Mouse (Mus musculus): ENCODE results near the gene Txnip. TPM values are rescaled to one million over a fixed set of nuclear protein-coding genes. Genes with fewer than 3 reads are reported as not detected.
"Not testable (repeated sequence)": the region's sequence is repeated elsewhere in the genome, so short reads cannot be mapped to it uniquely, and the experiment has no call there.

The Txnip gene
- 106 and 121 TPM in 2 replicates for polyA plus RNA-seq (2014; fragmentation: Nextera tagmentation; extraction: Ambion mirVana)

DNA sequence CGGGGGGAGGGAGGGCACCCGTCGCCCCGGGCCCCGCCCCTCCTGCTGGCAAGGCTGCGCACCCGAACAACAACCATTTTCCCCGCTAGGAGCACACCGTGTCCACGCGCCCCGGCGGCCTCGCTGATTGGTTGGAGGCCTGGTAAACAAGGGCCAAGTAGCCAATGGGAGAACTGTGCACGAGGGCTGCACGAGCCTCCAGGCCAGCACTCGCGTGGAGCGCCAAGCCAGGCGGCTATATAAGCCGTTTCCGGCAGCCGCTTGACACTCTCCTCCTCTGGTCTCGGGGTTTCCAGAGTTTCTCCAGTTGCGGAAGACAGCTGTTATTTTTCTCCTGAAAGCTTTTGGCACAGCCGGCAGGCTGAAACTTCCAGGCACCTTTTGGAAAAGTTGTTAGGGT, at the start of gene Txnip:
Txnip (plus strand) TSS at position 264 of the 400 bp plus-strand sequence.
- H3K4me2 ChIP-seq: peak within 1 kb of the TSS; percentile 90
- H3K27me3 ChIP-seq (ENCODE audit: control insufficient read depth, insufficient read depth, low read length): no peaks in the 10 kb centered on the region
- peaks cover 18% of the 10 kb centered on the region for H3K36me3 ChIP-seq (ENCODE audit: control insufficient read depth, insufficient read depth, low read length)
- peaks cover 31% of the 10 kb centered on the region for H3K4me1 ChIP-seq (ENCODE audit: control insufficient read depth, insufficient read depth, low read length)
- WGBS (ENCODE audit: insufficient replicate concordance): under 1% methylated on average over 25 of the region's 26 CpGs
- no peaks in the 10 kb centered on the region for H3K9me3 ChIP-seq (replicated peaks; ENCODE audit: control insufficient read depth, low read length)
- H3K4me3 ChIP-seq (ENCODE audit: low read depth, low read length): peak within 1 kb of the TSS; percentile 70
- H3K9ac ChIP-seq (ENCODE audit: low read depth, low read length): peak within 1 kb of the TSS; percentile 86
- H3K27ac ChIP-seq (ENCODE audit: low read depth, low read length): peak within 1 kb of the TSS; percentile 94
- ATAC-seq (replicated peaks; ENCODE audit: insufficient number of reproducible peaks, low FRiP score, low TSS enrichment): peak; percentile 99

- H3K27me3 ChIP-seq (ENCODE audit: control insufficient read depth, insufficient read depth, low read length); H3K27ac ChIP-seq (ENCODE audit: low read depth, low read length); ATAC-seq (replicated peaks; ENCODE audit: insufficient number of reproducible peaks, low FRiP score, low TSS enrichment); H3K9me3 ChIP-seq (replicated peaks; ENCODE audit: control insufficient read depth, low read length); H3K4me1 ChIP-seq (ENCODE audit: control insufficient read depth, insufficient read depth, low read length); H3K4me3 ChIP-seq (ENCODE audit: low read depth, low read length); H3K36me3 ChIP-seq (ENCODE audit: control insufficient read depth, insufficient read depth, low read length); H3K4me2 ChIP-seq; H3K9ac ChIP-seq (ENCODE audit: low read depth, low read length): not testable (repeated sequence)
- 95% methylated on average over 7 of the region's 9 CpGs for WGBS (ENCODE audit: insufficient replicate concordance)
These were observed 49.8 kb upstream of the Txnip start for GRCm38 (mm10) chr3:96507966-96508365.

GRCm38 (mm10) chr3:96520171-96520570, 37.6 kb upstream of the Txnip start:
- ATAC-seq (replicated peaks; ENCODE audit: insufficient number of reproducible peaks, low FRiP score, low TSS enrichment): no peak

DNA sequence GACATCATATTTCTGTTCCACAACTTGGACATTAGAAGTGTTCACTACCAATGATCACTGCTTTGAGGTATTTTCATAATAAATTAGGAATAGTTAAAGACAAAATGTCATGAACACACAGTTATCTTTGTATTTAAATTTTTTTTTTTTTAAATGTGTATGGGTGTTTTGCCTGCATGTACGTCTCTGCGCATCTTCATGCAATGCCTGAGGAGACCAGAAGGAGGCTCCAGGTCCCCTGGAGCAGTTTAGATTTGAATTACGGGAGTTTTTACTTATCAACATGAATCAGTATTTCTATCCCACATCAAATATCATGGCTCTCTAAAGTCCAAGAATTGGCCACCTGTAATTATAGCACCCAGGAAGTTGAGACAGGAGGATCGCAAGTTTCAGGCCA, 35.6 kb upstream of the Txnip start:
- H3K4me2 ChIP-seq: no peak overlapping the region

More at GRCm38 (mm10) chr3:96520171-96520570, 37.6 kb upstream of the Txnip start:
- no peak overlapping the region for H3K27ac ChIP-seq (ENCODE audit: low read depth, low read length)
- H3K4me2 ChIP-seq: no peak overlapping the region
- H3K9ac ChIP-seq (ENCODE audit: low read depth, low read length): no peak overlapping the region
- H3K27me3 ChIP-seq (ENCODE audit: control insufficient read depth, insufficient read depth, low read length): no peaks in the 10 kb centered on the region
- H3K9me3 ChIP-seq (replicated peaks; ENCODE audit: control insufficient read depth, low read length): no peaks in the 10 kb centered on the region
- WGBS (ENCODE audit: insufficient replicate concordance): 50% methylated on average over 5 of the region's 5 CpGs
- H3K36me3 ChIP-seq (ENCODE audit: control insufficient read depth, insufficient read depth, low read length): no peaks in the 10 kb centered on the region
- H3K4me1 ChIP-seq (ENCODE audit: control insufficient read depth, insufficient read depth, low read length): peaks cover 8% of the 10 kb centered on the region; the same call in 1 of the 2 replicates
- H3K4me3 ChIP-seq (ENCODE audit: low read depth, low read length): no peak overlapping the region

GRCm38 (mm10) chr3:96524028-96524810, 33.5 kb upstream of the Txnip start:
- peak overlapping the region; percentile 43 for H3K4me2 ChIP-seq
- H3K9ac ChIP-seq (ENCODE audit: low read depth, low read length): no peak overlapping the region
- no peaks in the 10 kb centered on the region for H3K9me3 ChIP-seq (replicated peaks; ENCODE audit: control insufficient read depth, low read length)
- H3K36me3 ChIP-seq (ENCODE audit: control insufficient read depth, insufficient read depth, low read length): no peaks in the 10 kb centered on the region
- peaks cover 19% of the 10 kb centered on the region for H3K4me1 ChIP-seq (ENCODE audit: control insufficient read depth, insufficient read depth, low read length)
- no peak overlapping the region for H3K4me3 ChIP-seq (ENCODE audit: low read depth, low read length)
- ATAC-seq (replicated peaks; ENCODE audit: insufficient number of reproducible peaks, low FRiP score, low TSS enrichment): no peak
- no peak overlapping the region for H3K27ac ChIP-seq (ENCODE audit: low read depth, low read length)
- peaks cover 17% of the 10 kb centered on the region for H3K27me3 ChIP-seq (ENCODE audit: control insufficient read depth, insufficient read depth, low read length)
- 56% methylated on average over 12 of the region's 12 CpGs for WGBS (ENCODE audit: insufficient replicate concordance)

More for the DNA sequence above, 35.6 kb upstream of the Txnip start:
- Histone ChIP-seq H3K36me3 (ENCODE audit: control insufficient read depth, insufficient read depth, low read length) (no peaks in the 10 kb centered on the region), H3K27ac (ENCODE audit: low read depth, low read length) (no peak overlapping the region), H3K9me3 (replicated peaks; ENCODE audit: control insufficient read depth, low read length) (no peaks in the 10 kb centered on the region), H3K27me3 (ENCODE audit: control insufficient read depth, insufficient read depth, low read length) (peaks cover 6% of the 10 kb centered on the region), H3K4me1 (ENCODE audit: control insufficient read depth, insufficient read depth, low read length) (peaks cover 14% of the 10 kb centered on the region), H3K9ac (ENCODE audit: low read depth, low read length) (no peak overlapping the region), H3K4me3 (ENCODE audit: low read depth, low read length) (no peak overlapping the region)
- 59% methylated on average over 4 of the region's 4 CpGs for WGBS (ENCODE audit: insufficient replicate concordance)
- ATAC-seq (replicated peaks; ENCODE audit: insufficient number of reproducible peaks, low FRiP score, low TSS enrichment): no peak

DNA sequence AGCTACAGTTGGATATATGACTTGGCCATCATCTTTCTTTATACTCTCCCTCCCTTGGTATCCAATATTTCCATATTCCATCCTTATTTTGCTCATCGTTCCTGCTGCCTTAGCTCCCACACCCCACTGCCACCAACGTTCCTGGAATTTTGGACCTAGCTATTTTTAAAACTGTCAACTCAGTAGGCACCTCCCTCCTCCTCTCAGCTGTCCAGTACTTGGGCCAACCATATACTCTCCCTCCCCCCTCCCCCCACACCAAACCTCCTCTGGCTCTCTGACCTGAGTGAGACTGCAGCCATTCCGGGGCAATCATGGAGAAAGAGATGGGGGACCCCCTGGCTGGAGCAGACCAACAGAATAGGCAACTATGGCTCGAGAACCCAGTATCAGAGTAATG, 32.8 kb upstream of the Txnip start, which contains the start of gene Hfe2:
Hfe2 (plus strand) TSS at position 259 of the 400 bp plus-strand sequence.
- H3K27me3 ChIP-seq (ENCODE audit: control insufficient read depth, insufficient read depth, low read length): peaks cover 17% of the 10 kb centered on the region
- no peak for ATAC-seq (replicated peaks; ENCODE audit: insufficient number of reproducible peaks, low FRiP score, low TSS enrichment)
- no peak within 1 kb of the TSS for H3K27ac ChIP-seq (ENCODE audit: low read depth, low read length)
- H3K9ac ChIP-seq (ENCODE audit: low read depth, low read length): no peak within 1 kb of the TSS
- H3K36me3 ChIP-seq (ENCODE audit: control insufficient read depth, insufficient read depth, low read length): no peaks in the 10 kb centered on the region
- WGBS (ENCODE audit: insufficient replicate concordance): 50% methylated on average over 4 of the region's 4 CpGs
- peak within 1 kb of the TSS; percentile 43 for H3K4me2 ChIP-seq
- peak within 1 kb of the TSS; percentile 8; the same call in 1 of the 2 replicates for H3K4me3 ChIP-seq (ENCODE audit: low read depth, low read length)
- H3K9me3 ChIP-seq (replicated peaks; ENCODE audit: control insufficient read depth, low read length): no peaks in the 10 kb centered on the region
- H3K4me1 ChIP-seq (ENCODE audit: control insufficient read depth, insufficient read depth, low read length): peaks cover 19% of the 10 kb centered on the region

DNA sequence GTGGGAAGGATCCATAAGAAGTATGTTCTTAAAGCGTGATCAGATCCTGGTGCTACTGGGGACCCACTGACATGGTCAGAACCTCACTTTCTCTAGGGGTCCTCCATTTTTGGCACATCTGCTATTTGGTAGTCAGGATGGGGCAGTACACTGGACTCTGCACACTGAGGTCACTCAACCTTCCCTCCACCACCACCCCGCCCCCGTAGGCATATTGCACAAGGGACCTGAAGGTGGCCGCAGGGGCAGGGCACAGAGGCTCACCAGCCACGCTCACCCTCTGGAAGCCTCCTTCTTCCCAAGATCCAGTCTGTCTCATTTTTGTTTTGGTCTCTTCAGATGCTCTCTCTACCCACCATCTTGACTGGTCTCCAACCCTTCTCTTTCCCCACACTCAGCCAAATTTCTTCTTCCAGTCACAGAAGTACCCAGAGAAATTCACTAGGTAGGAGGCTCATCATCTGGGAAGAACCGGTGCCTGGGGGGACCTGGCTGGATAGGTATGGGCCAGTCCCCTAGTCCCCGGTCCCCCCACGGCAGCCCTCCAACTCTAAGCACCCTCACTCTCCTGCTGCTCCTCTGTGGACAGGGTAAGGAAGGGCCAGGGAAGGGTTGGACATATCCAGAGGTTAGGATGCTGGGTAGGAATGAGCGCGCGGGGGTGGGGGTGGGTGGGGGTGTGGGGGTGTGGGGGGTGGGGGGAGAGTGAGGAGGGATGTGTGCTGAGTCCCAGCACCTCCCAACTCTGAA, 31.6 kb upstream of the Txnip start:
- ATAC-seq (replicated peaks; ENCODE audit: insufficient number of reproducible peaks, low FRiP score, low TSS enrichment): no peak
- Histone ChIP-seq H3K36me3 (ENCODE audit: control insufficient read depth, insufficient read depth, low read length) (no peaks in the 10 kb centered on the region), H3K4me2 (peak overlapping the region; percentile 43), H3K4me3 (ENCODE audit: low read depth, low read length) (peak overlapping the region; percentile 53; the same call in 1 of the 2 replicates), H3K9me3 (replicated peaks; ENCODE audit: control insufficient read depth, low read length) (no peaks in the 10 kb centered on the region), H3K4me1 (ENCODE audit: control insufficient read depth, insufficient read depth, low read length) (peaks cover 19% of the 10 kb centered on the region), H3K9ac (ENCODE audit: low read depth, low read length) (no peak overlapping the region), H3K27ac (ENCODE audit: low read depth, low read length) (no peak overlapping the region), H3K27me3 (ENCODE audit: control insufficient read depth, insufficient read depth, low read length) (peaks cover 17% of the 10 kb centered on the region)
- WGBS (ENCODE audit: insufficient replicate concordance): 66% methylated on average over 11 of the region's 11 CpGs

DNA sequence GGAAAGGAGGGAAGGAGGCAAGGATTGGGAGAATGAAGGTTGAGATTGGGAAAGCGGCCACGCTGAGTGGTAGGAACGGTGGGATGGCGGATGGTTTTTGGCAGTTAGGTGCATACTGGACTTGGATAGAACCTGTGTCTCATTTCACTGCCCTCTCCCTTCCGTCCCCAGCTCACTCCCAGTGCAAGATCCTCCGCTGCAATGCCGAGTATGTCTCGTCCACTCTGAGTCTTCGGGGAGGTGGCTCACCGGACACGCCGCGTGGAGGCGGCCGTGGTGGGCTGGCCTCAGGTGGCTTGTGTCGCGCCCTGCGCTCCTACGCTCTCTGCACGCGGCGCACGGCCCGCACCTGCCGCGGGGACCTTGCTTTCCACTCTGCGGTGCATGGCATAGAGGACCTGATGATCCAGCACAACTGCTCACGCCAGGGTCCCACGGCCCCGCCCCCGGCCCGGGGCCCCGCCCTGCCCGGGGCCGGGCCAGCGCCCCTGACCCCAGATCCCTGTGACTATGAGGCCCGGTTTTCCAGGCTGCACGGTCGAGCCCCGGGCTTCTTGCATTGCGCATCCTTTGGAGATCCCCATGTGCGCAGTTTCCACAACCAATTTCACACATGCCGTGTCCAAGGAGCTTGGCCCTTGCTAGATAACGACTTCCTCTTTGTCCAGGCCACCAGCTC, 30.8 kb upstream of the Txnip start:
- Histone ChIP-seq H3K9me3 (replicated peaks; ENCODE audit: control insufficient read depth, low read length) (no peaks in the 10 kb centered on the region), H3K4me1 (ENCODE audit: control insufficient read depth, insufficient read depth, low read length) (peaks cover 19% of the 10 kb centered on the region), H3K9ac (ENCODE audit: low read depth, low read length) (peak overlapping the region; percentile 56), H3K27me3 (ENCODE audit: control insufficient read depth, insufficient read depth, low read length) (peaks cover 17% of the 10 kb centered on the region), H3K27ac (ENCODE audit: low read depth, low read length) (no peak overlapping the region), H3K36me3 (ENCODE audit: control insufficient read depth, insufficient read depth, low read length) (no peaks in the 10 kb centered on the region), H3K4me3 (ENCODE audit: low read depth, low read length) (peak overlapping the region; percentile 53), H3K4me2 (peak overlapping the region; percentile 85)
- ATAC-seq (replicated peaks; ENCODE audit: insufficient number of reproducible peaks, low FRiP score, low TSS enrichment): peak; percentile 49; the same call in 1 of the 2 replicates
- WGBS (ENCODE audit: insufficient replicate concordance): 3% methylated on average over 44 of the region's 44 CpGs
